Mouse (Mus musculus): ENCODE measurements around the gene Pnmal2. TPM values are rescaled to one million over a fixed set of nuclear protein-coding genes. Genes with fewer than 3 reads are reported as not detected.
A peak's percentile ranks its signal among the peaks of the same experiment; 100 is the strongest.
"Not testable (repeated sequence)": the region's sequence is repeated elsewhere in the genome, so short reads cannot be mapped to it uniquely, and the experiment has no call there.

The Pnmal2 gene
- total RNA-seq, 4 experiments from 2014 or later: 0.24 to 0.76 (median 0.41) TPM

GRCm38 (mm10) chr7:16940292-16940691, 4.2 kb upstream of the Pnmal2 start:
- DNase-seq (ENCODE audit: low spot score in 2 of 2): no peak

- DNase-seq (ENCODE audit: low spot score in 2 of 2): no peak
These were observed 1.6 kb upstream of the Pnmal2 start for GRCm38 (mm10) chr7:16942861-16943260.

- DNase-seq (ENCODE audit: low spot score in 2 of 2): no peak
These were observed 380 bp downstream of the Pnmal2 start for GRCm38 (mm10) chr7:16944808-16945315.

- DNase-seq (ENCODE audit: low spot score in 2 of 2): no peak
These were observed 937 bp downstream of the Pnmal2 start for GRCm38 (mm10) chr7:16945419-16945818.

- no peak for DNase-seq (ENCODE audit: low spot score in 2 of 2)
These were observed 2.2 kb downstream of the Pnmal2 start for GRCm38 (mm10) chr7:16946441-16947348.

- DNase-seq (ENCODE audit: low spot score in 2 of 2): no peak
These were observed 2.9 kb downstream of the Pnmal2 start for GRCm38 (mm10) chr7:16947349-16947895.

- DNase-seq (ENCODE audit: low spot score in 2 of 2): no peak
These were observed 3.5 kb downstream of the Pnmal2 start for GRCm38 (mm10) chr7:16947959-16948361.

- DNase-seq (ENCODE audit: low spot score in 2 of 2): no peak
These were observed 4.5 kb downstream of the Pnmal2 start for GRCm38 (mm10) chr7:16948923-16949458.

- DNase-seq (ENCODE audit: low spot score in 2 of 2): peak; percentile 28 to 41
These were observed 5.7 kb downstream of the Pnmal2 start for GRCm38 (mm10) chr7:16949908-16950841.

GRCm38 (mm10) chr7:16950861-16951635, 6.6 kb downstream of the Pnmal2 start:
- peak; percentile 44 to 60 for DNase-seq (ENCODE audit: low spot score in 2 of 2)

GRCm38 (mm10) chr7:16953776-16954175, 9.3 kb downstream of the Pnmal2 start:
- DNase-seq (ENCODE audit: low spot score in 2 of 2): not testable (repeated sequence)

- no peak for DNase-seq (ENCODE audit: low spot score in 2 of 2)
These were observed 11.2 kb downstream of the Pnmal2 start for GRCm38 (mm10) chr7:16955712-16956111.

GRCm38 (mm10) chr7:16956410-16957265, 12.2 kb downstream of the Pnmal2 start:
- no peak for DNase-seq (ENCODE audit: low spot score in 2 of 2)

GRCm38 (mm10) chr7:16959539-16960187, 15.2 kb downstream of the Pnmal2 start, which contains the start of gene Pnmal1:
TSS of gene Pnmal1 (plus strand) at chr7:16959679.
- DNase-seq (ENCODE audit: low spot score in 2 of 2): no peak

GRCm38 (mm10) chr7:16961678-16962077, 17.2 kb downstream of the Pnmal2 start:
- no peak for DNase-seq (ENCODE audit: low spot score in 2 of 2)

GRCm38 (mm10) chr7:16968414-16968813, 23.9 kb downstream of the Pnmal2 start:
- DNase-seq (ENCODE audit: low spot score in 2 of 2): no peak

GRCm38 (mm10) chr7:16971160-16971559, 26.7 kb downstream of the Pnmal2 start:
- DNase-seq (ENCODE audit: low spot score in 2 of 2): no peak

- DNase-seq (ENCODE audit: low spot score in 2 of 2): peak; percentile 42 to 43
These were observed 29.5 kb downstream of the Pnmal2 start for GRCm38 (mm10) chr7:16974018-16974417.

GRCm38 (mm10) chr7:16976298-16976697, 31.8 kb downstream of the Pnmal2 start:
- DNase-seq (ENCODE audit: low spot score in 2 of 2): no peak
